Mouse (Mus musculus): ENCODE data around the gene Klf1.

GRCm38 (mm10) chr8:84911854-84912253 lies 10.1 kb downstream of the Klf1 start:
- TF ChIP-seq CTCF (IDR thresholded peaks at IDR 0.05; ENCODE audit: low read depth): no peak
- no peak for TF ChIP-seq EP300 (IDR thresholded peaks at IDR 0.05; ENCODE audit: low read depth)
